ENCODE assay signal across 10 mouse cellular contexts in genomic region chr4:76440791-76441364, GRCm38 (mm10).
DNase-seq lines count a peak whose midpoint lies in the region; ATAC-seq lines count a peak whose summit lies in the region.
"Had no signal": no experiment of that assay in that cellular context is flagged by ENCODE, and none has a peak within 500 bp of the region (broad histone marks: within the 10 kb centered on the region; RNA-seq: fewer than 3 reads in every experiment).

No protein-coding gene starts in this region.

- H3K27me3 ChIP-seq in kidney, embryonic 15.5 days, result no peaks in the 10 kb centered on the region
- no peaks in the 10 kb centered on the region for H3K27me3 ChIP-seq in midbrain, embryonic 13.5 days
- H3K27me3 ChIP-seq: forebrain, embryonic 15.5 days had no signal

- H3K9ac ChIP-seq in kidney, embryonic 15.5 days, result no peak overlapping the region
- H3K9ac ChIP-seq in midbrain, embryonic 13.5 days (replicated peaks), result no peak overlapping the region
- H3K9ac ChIP-seq: forebrain, embryonic 15.5 days had no signal

- no peak overlapping the region for H3K27ac ChIP-seq in kidney, embryonic 15.5 days
- H3K27ac ChIP-seq in midbrain, embryonic 13.5 days, result no peak overlapping the region
- H3K27ac ChIP-seq: forebrain, embryonic 15.5 days; macrophage had no signal

- no peak for ATAC-seq in kidney, embryonic 15.5 days (replicated peaks; ENCODE audit: low FRiP score)
- ATAC-seq in midbrain, embryonic 13.5 days, result no peak
- ATAC-seq: forebrain, embryonic 15.5 days had no signal

- no peaks in the 10 kb centered on the region for H3K36me3 ChIP-seq in kidney, embryonic 15.5 days
- no peaks in the 10 kb centered on the region for H3K36me3 ChIP-seq in midbrain, embryonic 13.5 days
- H3K36me3 ChIP-seq: forebrain, embryonic 15.5 days had no signal

- peaks cover 27% of the 10 kb centered on the region for H3K4me1 ChIP-seq in kidney, embryonic 15.5 days
- peaks cover 33% of the 10 kb centered on the region for H3K4me1 ChIP-seq in midbrain, embryonic 13.5 days (replicated peaks)

- no peaks in the 10 kb centered on the region for H3K9me3 ChIP-seq in kidney, embryonic 15.5 days (replicated peaks)
- no peaks in the 10 kb centered on the region for H3K9me3 ChIP-seq in midbrain, embryonic 13.5 days
- H3K9me3 ChIP-seq: forebrain, embryonic 15.5 days had no signal

- H3K4me3 ChIP-seq in kidney, embryonic 15.5 days (replicated peaks), result no peak overlapping the region
- H3K4me3 ChIP-seq in midbrain, embryonic 13.5 days (replicated peaks), result no peak overlapping the region
- H3K4me3 ChIP-seq: forebrain, embryonic 15.5 days had no signal

- WGBS in kidney, embryonic 15.5 days, result 38% methylated on average over 6 of the region's 6 CpGs
- WGBS in midbrain, embryonic 13.5 days, result 52% methylated on average over 6 of the region's 6 CpGs

- peak; percentile 85 for DNase-seq in kidney, adult 18-20 months
- peak; percentile 83 for DNase-seq in adrenal gland, postnatal 25 days
- peak; percentile 90 to 91 for DNase-seq in cerebellum, postnatal 10 days
- peak; percentile 66 to 74 for DNase-seq in kidney, postnatal 4 days
- no peak for DNase-seq in thymus, postnatal 0 days (ENCODE audit: low spot score)
- DNase-seq in layer of hippocampus, postnatal 14 days (ENCODE audit: low spot score in 2 of 2), result no peak

- H3K4me2 ChIP-seq in kidney, embryonic 15.5 days, result no peak overlapping the region
- no peak overlapping the region for H3K4me2 ChIP-seq in midbrain, embryonic 13.5 days (replicated peaks)
- H3K4me2 ChIP-seq: forebrain, embryonic 15.5 days had no signal

Comparison
In these comparisons a context has a peak if more than half of its experiments do, and no peak if none do; other contexts are left out.
1. DNase-seq: peak in kidney, adult 18-20 months (single experiment), adrenal gland, postnatal 25 days (single experiment), cerebellum, postnatal 10 days (2 of 2) and kidney, postnatal 4 days (2 of 2); none in thymus, postnatal 0 days (single experiment) and layer of hippocampus, postnatal 14 days (0 of 2).